Mouse (Mus musculus) CH12.LX (cell line): ENCODE results near the gene Lsm10. TPM values are rescaled to one million over a fixed set of nuclear protein-coding genes. Genes with fewer than 3 reads are reported as not detected.

Experiments used
- DNase-seq: peaks from one replicate; pipeline ENCODE4 v3.0.0-alpha.2; 2013; ENCODE audit errors: extremely low read depth
- H3K27ac ChIP-seq: 2 replicates; pipeline ENCODE4 v1.5.1; 2012; ENCODE audit warnings: low read depth, mild to moderate bottlenecking, control low read depth, moderate library complexity; ENCODE audit not compliant: insufficient read depth
- H3K27me3 ChIP-seq: replicated peaks from 2 replicates; pipeline ENCODE3; 2012; ENCODE audit warnings: inconsistent platforms
- H3K36me3 ChIP-seq, 2 experiments: replicated peaks in 1 of 2; 2 replicates each; pipeline versions ENCODE3 to v1.6.1; 2012; ENCODE audit warnings: inconsistent platforms in 1 of 2, low read length in 1 of 2, mild to moderate bottlenecking in 1 of 2, mixed read lengths in 1 of 2, moderate library complexity in 1 of 2; ENCODE audit not compliant: control insufficient read depth in 1 of 2, insufficient read depth in 1 of 2
- H3K4me1 ChIP-seq, 2 experiments: 2 replicates each; pipeline ENCODE4 v1.6.1; 2012; ENCODE audit warnings: inconsistent platforms in 1 of 2, moderate library complexity in 1 of 2; ENCODE audit not compliant: insufficient read depth in 2 of 2, control insufficient read depth in 1 of 2
- H3K4me2 ChIP-seq: 2 replicates; pipeline ENCODE4 v1.6.1; 2012; ENCODE audit warnings: low read depth, mild to moderate bottlenecking, control low read depth; ENCODE audit not compliant: poor library complexity, insufficient read depth, severe bottlenecking
- H3K4me3 ChIP-seq, 3 experiments: fragments of 150-350 bp in 1 of 3; sonication (generic) in 1 of 3; replicated peaks in 1 of 3; 2 replicates each; pipeline versions ENCODE3 to v1.5.1; 2011 to 2012; ENCODE audit warnings: low read depth in 2 of 3, low read length in 2 of 3, mild to moderate bottlenecking in 2 of 3, moderate library complexity in 2 of 3, control low read depth in 1 of 3, improper control_type of control experiment in 1 of 3, inconsistent platforms in 1 of 3, mixed read lengths in 1 of 3; ENCODE audit not compliant: poor library complexity in 1 of 3
- H3K79me2 ChIP-seq: replicated peaks from 2 replicates; pipeline ENCODE4 v1.6.1; 2012; ENCODE audit warnings: mild to moderate bottlenecking, moderate library complexity; ENCODE audit not compliant: control insufficient read depth, poor library complexity, insufficient read depth, severe bottlenecking; ENCODE audit errors: extremely low read depth
- H3K9ac ChIP-seq: 2 replicates; pipeline ENCODE4 v1.6.1; 2012; ENCODE audit warnings: low read depth, mild to moderate bottlenecking, control low read depth, moderate library complexity; ENCODE audit not compliant: insufficient read depth
- H3K9me3 ChIP-seq: replicated peaks from 2 replicates; pipeline ENCODE3; 2012; ENCODE audit warnings: low read length, inconsistent platforms, mixed read lengths
- BHLHE40 ChIP-seq: IDR thresholded peaks from 2 replicates; pipeline ENCODE4 v1.6.1; 2011; ENCODE audit warnings: mild to moderate bottlenecking, low read depth, low read length, improper control_type of control experiment
- CHD1 ChIP-seq: IDR thresholded peaks from 2 replicates; pipeline ENCODE4 v1.6.1; 2012; ENCODE audit warnings: low read depth, low read length, improper control_type of control experiment, inconsistent platforms
- ETS1 ChIP-seq: conservative IDR thresholded peaks from 2 replicates; pipeline ENCODE4 v1.6.1; 2012; ENCODE audit warnings: low read depth, mild to moderate bottlenecking, inconsistent platforms, low read length, improper control_type of control experiment, moderate library complexity
- HCFC1 ChIP-seq: IDR thresholded peaks from 2 replicates; pipeline ENCODE4 v1.6.1; 2012; ENCODE audit warnings: low read depth, mild to moderate bottlenecking, inconsistent platforms, low read length, improper control_type of control experiment
- MAFK ChIP-seq: IDR thresholded peaks from 2 replicates; pipeline ENCODE4 v1.6.1; 2011; ENCODE audit warnings: low read length, improper control_type of control experiment; ENCODE audit not compliant: insufficient replicate concordance
- MEF2A ChIP-seq: IDR thresholded peaks from 2 replicates; pipeline ENCODE4 v1.6.1; 2014; ENCODE audit warnings: low read depth, mild to moderate bottlenecking, inconsistent platforms, low read length, improper control_type of control experiment, borderline replicate concordance
- MXI1 ChIP-seq: IDR thresholded peaks from 2 replicates; pipeline ENCODE4 v1.6.1; 2011; ENCODE audit warnings: mild to moderate bottlenecking, low read depth, low read length, improper control_type of control experiment
- MYC ChIP-seq: IDR thresholded peaks from 2 replicates; pipeline ENCODE4 v1.6.1; 2011; ENCODE audit warnings: low read depth, mild to moderate bottlenecking, improper control_type of control experiment, low read length
- NELFE ChIP-seq: IDR thresholded peaks from 2 replicates; pipeline ENCODE4 v1.6.1; 2011; ENCODE audit warnings: low read depth, low read length, improper control_type of control experiment
- PAX5 ChIP-seq: IDR thresholded peaks from 2 replicates; pipeline ENCODE4 v1.6.1; 2012; ENCODE audit warnings: low read length, inconsistent platforms, mixed read lengths
- RCOR1 ChIP-seq: conservative IDR thresholded peaks from 2 replicates; pipeline ENCODE4 v1.6.1; 2012; ENCODE audit warnings: low read depth, mild to moderate bottlenecking, inconsistent platforms, low read length, improper control_type of control experiment
- SIN3A ChIP-seq: IDR thresholded peaks from 2 replicates; pipeline ENCODE4 v1.6.1; 2012; ENCODE audit warnings: low read length, improper control_type of control experiment, inconsistent platforms
- SMC3 ChIP-seq: IDR thresholded peaks from 2 replicates; pipeline ENCODE4 v1.6.1; 2011; ENCODE audit warnings: low read depth, low read length, improper control_type of control experiment
- TBP ChIP-seq: conservative IDR thresholded peaks from 2 replicates; pipeline ENCODE4 v1.6.1; 2011; ENCODE audit warnings: low read depth, low read length, improper control_type of control experiment
- TCF12 ChIP-seq: IDR thresholded peaks from 2 replicates; pipeline ENCODE4 v1.6.1; 2014; ENCODE audit warnings: low read depth, mild to moderate bottlenecking, inconsistent platforms, low read length, improper control_type of control experiment
- UBTF ChIP-seq: IDR thresholded peaks from 2 replicates; pipeline ENCODE4 v1.6.1; 2012; ENCODE audit warnings: low read depth, mild to moderate bottlenecking, inconsistent platforms, low read length, improper control_type of control experiment, moderate library complexity
- ZKSCAN1 ChIP-seq: IDR thresholded peaks from 2 replicates; pipeline ENCODE4 v1.6.1; 2012; ENCODE audit warnings: low read depth, inconsistent platforms, low read length, improper control_type of control experiment, borderline replicate concordance
- ZNF384 ChIP-seq: IDR thresholded peaks from 2 replicates; pipeline ENCODE4 v1.6.1; 2012; ENCODE audit warnings: low read depth, low read length, improper control_type of control experiment, inconsistent platforms
- dilution Hi-C: fragments of 300-500 bp; cut with MboI; formaldehyde crosslinking; loops from 2 replicates; pipeline ENCODE4 v1.14.3; 2020; ENCODE audit warnings: low sequenced_read_pairs; ENCODE audit not compliant: extremely low pct_unique_long_range_greater_than_20kb, extremely low pct_ligation_motif_present
- in situ Hi-C: fragments of 300-500 bp; cut with MboI; formaldehyde crosslinking; loops from 3 replicates; pipeline ENCODE4 v1.14.3; 2019; ENCODE audit warnings: low sequenced_read_pairs, low pct_ligation_motif_present, low pct_unique_long_range_greater_than_20kb, mixed read lengths
- polyA plus RNA-seq: library from polyadenylated mRNA; unstranded; fragments of >175 nt; gene quantifications from 2 replicates; pipeline ENCODE4 v1.2.1, GENCODE M21; 2012; ENCODE audit warnings: low read depth; ENCODE audit not compliant: insufficient read length
- total RNA-seq, 2 experiments: library from RNA; depleted of rRNA; stranded (reverse); fragments of 300-350 nt in 1 of 2; fragments of >200 nt in 1 of 2; gene quantifications; 2 replicates each; pipeline ENCODE4 v1.2.3; 2012 to 2014

Lsm10 gene
- total and polyA plus RNA-seq, 3 experiments = 49.2 to 63.9 (median 52.1) TPM

GRCm38 (mm10) chr4:126108061-126108740 lies 11.8 kb downstream of the Lsm10 start:
- Histone ChIP-seq H3K36me3 (peaks cover 0 to 29% of the 10 kb centered on the region in 2 experiments), H3K79me2 (peaks cover 64% of the 10 kb centered on the region), H3K4me3 (no peak overlapping the region), H3K27ac (no peak overlapping the region), H3K9ac (no peak overlapping the region), H3K9me3 (no peaks in the 10 kb centered on the region), H3K27me3 (no peaks in the 10 kb centered on the region), H3K4me1 (peaks cover 27 to 80% of the 10 kb centered on the region in 2 experiments), H3K4me2 (no peak overlapping the region)
- no peak for DNase-seq
- TF ChIP-seq MYC (no peak), SMC3 (no peak), PAX5 (no peak), NELFE (no peak), RCOR1 (no peak), ZNF384 (no peak), MAFK (no peak), BHLHE40 (no peak), SIN3A (no peak), ZKSCAN1 (no peak), HCFC1 (no peak), TCF12 (no peak), ETS1 (no peak), TBP (no peak), UBTF (no peak), CHD1 (no peak)
- dilution Hi-C loops (no loop called here), in situ Hi-C loops (no loop called here)

DNA sequence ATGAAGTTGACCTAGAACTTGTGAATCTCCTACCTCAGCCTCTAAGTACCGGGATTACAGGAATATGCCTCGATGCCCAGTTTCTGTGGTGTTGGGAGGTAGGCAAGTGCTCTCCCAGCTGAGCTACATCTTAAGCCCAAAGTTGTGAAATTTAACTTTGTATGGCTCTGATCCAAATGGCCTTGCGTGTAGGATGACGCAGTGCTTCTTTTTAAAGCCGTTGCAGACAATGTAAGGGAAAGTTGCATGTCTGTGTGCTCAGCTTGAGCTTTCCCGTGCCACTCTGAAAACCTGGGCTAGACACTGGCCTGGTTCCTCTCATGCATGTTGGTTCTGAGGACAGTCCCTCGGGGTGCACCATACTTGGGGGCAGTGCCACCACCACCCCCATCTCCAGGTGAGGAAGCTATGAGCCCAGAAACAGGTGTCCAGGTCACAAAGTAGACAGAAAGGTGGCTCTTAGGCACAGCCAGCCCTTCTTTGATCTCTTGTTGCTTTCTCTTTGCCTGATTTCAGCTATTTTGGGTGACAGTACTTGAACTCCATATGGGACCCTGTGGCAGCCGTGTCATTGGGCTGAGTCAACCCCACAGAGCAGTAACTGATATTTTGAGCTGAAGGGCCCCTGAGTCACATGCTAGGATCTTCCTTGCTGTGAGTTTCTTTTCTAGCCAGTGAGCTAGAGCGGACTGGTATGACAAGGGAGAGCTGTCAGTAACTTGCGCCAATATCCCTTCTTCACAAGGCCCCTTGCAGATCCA lies 13.4 kb downstream of the Lsm10 start:
- H3K4me2 ChIP-seq = peak overlapping the region; percentile 85
- H3K27me3 ChIP-seq = no peaks in the 10 kb centered on the region
- peaks cover 27 to 87% of the 10 kb centered on the region in 2 experiments for H3K4me1 ChIP-seq
- H3K9me3 ChIP-seq = no peaks in the 10 kb centered on the region
- TF ChIP-seq ETS1 (peak; percentile 36; the same call in 1 of the 2 replicates), MXI1 (no peak), NELFE (no peak), BHLHE40 (peak; percentile 53; the same call in 1 of the 2 replicates), MEF2A (peak; percentile 53; the same call in 1 of the 2 replicates), HCFC1 (no peak)
- TF ChIP-seq, all 38 proteins: peak for 3
- DNase-seq = no peak
- H3K79me2 ChIP-seq = peaks cover 57% of the 10 kb centered on the region
- no peak overlapping the region for H3K4me3 ChIP-seq
- peaks cover 6 to 43% of the 10 kb centered on the region in 2 experiments for H3K36me3 ChIP-seq
- in situ Hi-C loops (loop anchor here (5.0 kb wide), 1 partner anchor 32 kb away; no protein-coding TSS in a partner anchor), dilution Hi-C loops (no loop called here)
- peak overlapping the region; percentile 25 for H3K9ac ChIP-seq
- peak overlapping the region; percentile 81 for H3K27ac ChIP-seq
